Mouse (Mus musculus): Measurements from ENCODE around the gene Gm29797. TPM values are rescaled to one million over a fixed set of nuclear protein-coding genes. Genes with fewer than 3 reads are reported as not detected.
A peak's percentile ranks its signal among the peaks of the same experiment; 100 is the strongest.

The Gm29797 gene
- polyA plus RNA-seq, 1 experiment from 2014 or later = not detected

DNA sequence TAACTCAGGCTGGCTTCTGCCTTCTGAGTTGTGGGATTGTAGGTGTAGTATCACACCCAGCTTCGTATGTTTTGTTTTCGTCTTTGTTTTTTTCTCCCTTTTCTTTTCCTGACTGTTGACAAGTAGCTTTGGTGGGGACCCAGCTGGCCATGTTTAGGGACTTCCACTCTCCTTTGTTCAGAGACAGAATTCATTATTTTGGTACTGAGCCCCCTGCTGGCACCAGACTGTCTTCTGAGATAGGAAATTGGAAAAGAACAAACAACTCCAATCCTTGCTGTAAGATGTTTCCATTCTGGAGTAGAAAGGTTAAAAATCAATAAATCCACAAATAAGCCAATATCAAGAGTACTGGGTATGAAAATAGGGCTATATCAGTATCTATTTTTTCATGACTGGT, 19.6 kb downstream of the Gm29797 start:
- whole genome bisulfite sequencing = 54% methylated on average over 2 of the region's 2 CpGs
- Histone ChIP-seq H3K9me3 (no peaks in the 10 kb centered on the region), H3K27me3 (replicated peaks; ENCODE audit: low read depth, poor library complexity, severe bottlenecking) (peaks cover 60% of the 10 kb centered on the region), H3K4me1 (peaks cover 61% of the 10 kb centered on the region), H3K36me3 (replicated peaks) (no peaks in the 10 kb centered on the region), H3K27ac (replicated peaks) (peak overlapping the region; percentile 73; the same call in 1 of the 2 replicates), H3K4me3 (no peak overlapping the region)
- peak; percentile 53 for DNase-seq (ENCODE audit: low spot score)

DNA sequence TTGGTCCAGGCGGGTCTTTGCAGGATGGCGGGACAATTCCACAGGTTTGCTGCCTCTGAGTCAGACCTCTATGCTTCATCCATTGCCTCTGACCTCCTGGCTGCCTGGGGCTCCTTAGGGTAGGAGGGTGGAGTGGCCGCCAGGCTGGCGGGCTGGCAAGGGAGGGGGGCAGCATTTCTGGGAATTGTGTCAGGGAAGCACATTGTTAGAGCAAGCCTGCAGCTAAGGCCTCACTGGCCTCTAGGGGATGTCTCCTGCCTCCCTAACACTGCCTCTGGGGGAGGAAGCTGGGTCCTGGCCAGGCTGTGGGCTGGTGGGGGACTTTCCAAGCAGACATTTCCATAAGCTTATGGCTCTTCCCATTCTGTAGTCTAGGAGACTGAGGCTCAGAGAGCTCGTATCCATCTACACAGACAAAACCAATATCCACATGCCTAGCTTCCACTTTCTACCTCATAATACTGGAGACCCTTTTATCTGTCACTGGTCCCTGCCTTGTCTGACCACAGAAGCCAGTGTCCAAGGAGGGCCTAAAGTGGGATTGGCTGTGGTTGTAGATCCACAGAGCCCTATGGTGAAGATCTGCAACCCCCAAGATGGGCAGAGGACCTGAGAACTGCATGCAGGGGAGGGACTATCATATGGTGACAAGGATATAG, 20.4 kb downstream of the Gm29797 start:
- H3K27ac ChIP-seq (replicated peaks) = peak overlapping the region; percentile 35; the same call in 1 of the 2 replicates
- no peaks in the 10 kb centered on the region for H3K36me3 ChIP-seq (replicated peaks)
- 53% methylated on average over 5 of the region's 5 CpGs for WGBS
- no peaks in the 10 kb centered on the region for H3K9me3 ChIP-seq
- no peak overlapping the region for H3K4me3 ChIP-seq
- peaks cover 54% of the 10 kb centered on the region for H3K27me3 ChIP-seq (replicated peaks; ENCODE audit: low read depth, poor library complexity, severe bottlenecking)
- no peak for DNase-seq (ENCODE audit: low spot score)
- peaks cover 59% of the 10 kb centered on the region for H3K4me1 ChIP-seq

DNA sequence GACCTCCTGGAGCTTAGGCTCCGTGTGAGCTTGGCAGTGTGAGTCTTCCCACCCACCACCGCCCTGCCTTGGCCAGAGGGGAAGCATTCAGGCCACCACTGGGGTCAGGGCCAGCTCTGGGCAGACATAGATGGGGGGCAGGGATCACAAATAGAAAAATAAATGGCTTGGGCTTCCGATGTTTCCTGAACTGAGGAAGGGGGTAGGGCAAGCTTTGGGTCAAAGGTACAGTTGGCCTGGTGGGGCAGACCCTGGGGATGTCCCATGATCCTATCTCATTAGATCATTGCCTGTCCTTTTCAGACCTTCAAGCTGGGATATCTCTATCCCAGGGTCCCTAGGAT, 20.9 kb downstream of the Gm29797 start:
- Histone ChIP-seq H3K27ac (replicated peaks) (peak overlapping the region; percentile 35; the same call in 1 of the 2 replicates), H3K4me3 (no peak overlapping the region), H3K4me1 (peaks cover 59% of the 10 kb centered on the region), H3K27me3 (replicated peaks; ENCODE audit: low read depth, poor library complexity, severe bottlenecking) (peaks cover 49% of the 10 kb centered on the region), H3K9me3 (no peaks in the 10 kb centered on the region), H3K36me3 (replicated peaks) (no peaks in the 10 kb centered on the region)
- 53% methylated on average over 3 of the region's 3 CpGs for WGBS
- DNase-seq (ENCODE audit: low spot score) = no peak

DNA sequence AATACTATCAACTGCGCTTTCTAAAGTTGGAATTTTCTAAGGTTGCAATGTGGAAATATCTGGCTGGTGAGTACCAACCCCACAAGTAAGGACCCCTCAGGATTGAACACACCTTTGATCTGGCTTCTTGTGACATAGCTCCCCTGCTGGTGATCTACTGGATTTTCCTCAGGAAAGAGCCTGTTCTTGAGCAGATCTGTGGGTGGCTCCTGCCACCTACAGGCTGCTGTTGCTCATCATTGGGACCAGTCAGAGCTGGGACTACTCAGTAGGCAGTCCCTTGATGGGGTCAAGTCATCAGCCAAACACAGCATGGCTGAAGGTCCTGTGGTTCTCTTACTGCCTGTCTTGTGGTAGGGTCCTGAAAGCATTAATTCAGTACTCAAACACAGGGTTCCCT, 21.9 kb downstream of the Gm29797 start:
- DNase-seq (ENCODE audit: low spot score) = peak; percentile 80
- Histone ChIP-seq H3K27me3 (replicated peaks; ENCODE audit: low read depth, poor library complexity, severe bottlenecking) (peaks cover 38% of the 10 kb centered on the region), H3K36me3 (replicated peaks) (no peaks in the 10 kb centered on the region), H3K4me1 (peaks cover 51% of the 10 kb centered on the region), H3K4me3 (peak overlapping the region; percentile 18; the same call in 1 of the 2 replicates), H3K27ac (replicated peaks) (no peak overlapping the region), H3K9me3 (no peaks in the 10 kb centered on the region)
- WGBS = 38% methylated on average over 1 of the region's 1 CpGs

DNA sequence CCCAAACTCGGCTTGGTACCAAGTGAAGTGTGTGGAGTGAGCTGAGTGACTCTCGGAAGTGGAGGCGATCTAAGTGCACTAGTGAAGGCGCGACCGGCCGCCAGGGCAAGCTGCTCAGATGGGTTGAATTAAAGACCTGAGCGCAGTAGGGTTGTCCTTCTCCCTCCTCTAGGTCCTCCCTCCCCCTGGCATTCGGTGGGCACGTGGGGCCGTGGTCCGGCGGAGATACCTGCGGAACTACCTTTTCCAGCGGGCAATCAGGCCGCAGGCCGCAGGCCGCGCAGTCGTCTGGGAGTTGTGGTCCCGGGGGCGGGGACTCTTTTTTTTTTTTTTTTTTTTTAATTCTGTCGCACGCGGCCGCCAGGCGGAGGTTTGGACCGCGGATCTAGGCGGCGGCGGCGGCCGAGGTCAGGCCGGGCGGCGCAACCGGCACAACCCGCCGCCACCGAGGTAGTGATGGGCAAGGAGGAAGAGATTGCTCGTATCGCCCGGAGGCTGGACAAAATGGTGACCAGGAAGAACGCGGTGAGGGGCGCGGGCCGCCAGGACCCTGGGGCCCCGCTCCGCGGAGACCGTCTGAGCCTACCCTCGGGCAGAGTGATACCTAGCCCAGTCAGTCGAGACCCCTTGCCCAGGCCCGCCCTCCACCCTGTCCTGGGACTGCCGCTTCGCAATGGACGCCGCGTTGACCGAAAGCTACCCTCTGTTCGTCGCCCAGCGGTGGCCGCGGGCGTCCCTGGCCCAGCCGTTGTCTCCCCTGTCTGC, 23.3 kb downstream of the Gm29797 start, which contains the start of gene Tcea2:
Tcea2 (plus strand) TSS at position 360 of the 765 bp plus-strand sequence.
- WGBS = under 1% methylated on average over 69 of the region's 69 CpGs
- Histone ChIP-seq H3K4me1 (peaks cover 40% of the 10 kb centered on the region), H3K9me3 (no peaks in the 10 kb centered on the region), H3K4me3 (peak within 1 kb of the TSS; percentile 78), H3K36me3 (replicated peaks) (peaks cover 6% of the 10 kb centered on the region; the same call in 1 of the 2 replicates), H3K27ac (replicated peaks) (peak within 1 kb of the TSS; percentile 90), H3K27me3 (replicated peaks; ENCODE audit: low read depth, poor library complexity, severe bottlenecking) (peaks cover 26% of the 10 kb centered on the region)
- DNase-seq (ENCODE audit: low spot score) = peak; percentile 86

DNA sequence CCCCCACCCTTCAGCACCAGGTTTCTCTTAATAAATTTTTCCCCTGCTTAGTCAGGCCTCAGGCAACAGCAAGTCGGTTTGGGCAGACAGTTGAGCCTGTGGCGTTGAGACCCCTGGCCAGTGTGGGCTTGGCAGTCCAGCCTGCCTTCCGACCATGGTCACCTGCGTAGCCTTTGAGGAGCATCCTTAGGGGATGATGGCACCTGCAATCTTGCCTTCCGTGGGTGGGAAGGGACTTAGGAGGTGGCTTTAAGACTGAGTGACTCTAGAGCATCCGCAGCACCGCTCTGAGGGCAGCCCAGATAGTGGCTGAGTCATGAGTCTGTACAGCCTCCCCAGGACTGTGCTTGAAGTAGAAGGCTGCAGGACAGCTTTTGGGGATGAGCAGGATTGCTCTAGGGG, 23.9 kb downstream of the Gm29797 start:
- peaks cover 34% of the 10 kb centered on the region for H3K4me1 ChIP-seq
- no peaks in the 10 kb centered on the region for H3K9me3 ChIP-seq
- peak overlapping the region; percentile 78 for H3K4me3 ChIP-seq
- peaks cover 26% of the 10 kb centered on the region for H3K27me3 ChIP-seq (replicated peaks; ENCODE audit: low read depth, poor library complexity, severe bottlenecking)
- peak overlapping the region; percentile 90 for H3K27ac ChIP-seq (replicated peaks)
- DNase-seq (ENCODE audit: low spot score) = no peak
- 17% methylated on average over 7 of the region's 7 CpGs for WGBS
- peaks cover 12% of the 10 kb centered on the region for H3K36me3 ChIP-seq (replicated peaks)

DNA sequence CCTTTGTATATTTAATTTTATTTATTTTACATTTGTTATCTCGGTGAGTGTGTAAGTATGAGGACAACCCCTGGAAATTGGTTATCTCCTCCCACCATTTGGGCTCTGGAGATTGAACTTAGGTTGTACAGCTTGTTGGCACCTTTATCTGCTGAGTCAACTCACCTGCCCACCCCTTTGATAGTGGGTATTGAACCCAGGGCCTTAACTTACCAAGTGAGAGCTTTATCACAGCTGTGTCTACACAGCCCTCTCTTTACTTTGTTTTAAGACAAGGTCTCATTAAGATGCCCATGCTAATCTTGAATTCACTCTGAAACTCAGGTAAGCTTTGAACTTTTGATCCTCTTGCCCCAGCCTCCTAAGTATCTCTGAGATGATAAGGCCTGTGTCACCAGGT, 25.1 kb downstream of the Gm29797 start:
- Histone ChIP-seq H3K4me1 (peaks cover 25% of the 10 kb centered on the region), H3K36me3 (replicated peaks) (peaks cover 25% of the 10 kb centered on the region), H3K27ac (replicated peaks) (no peak overlapping the region), H3K9me3 (no peaks in the 10 kb centered on the region), H3K4me3 (no peak overlapping the region), H3K27me3 (replicated peaks; ENCODE audit: low read depth, poor library complexity, severe bottlenecking) (peaks cover 23% of the 10 kb centered on the region)
- 89% methylated on average over 1 of the region's 1 CpGs for WGBS
- DNase-seq (ENCODE audit: low spot score) = no peak

DNA sequence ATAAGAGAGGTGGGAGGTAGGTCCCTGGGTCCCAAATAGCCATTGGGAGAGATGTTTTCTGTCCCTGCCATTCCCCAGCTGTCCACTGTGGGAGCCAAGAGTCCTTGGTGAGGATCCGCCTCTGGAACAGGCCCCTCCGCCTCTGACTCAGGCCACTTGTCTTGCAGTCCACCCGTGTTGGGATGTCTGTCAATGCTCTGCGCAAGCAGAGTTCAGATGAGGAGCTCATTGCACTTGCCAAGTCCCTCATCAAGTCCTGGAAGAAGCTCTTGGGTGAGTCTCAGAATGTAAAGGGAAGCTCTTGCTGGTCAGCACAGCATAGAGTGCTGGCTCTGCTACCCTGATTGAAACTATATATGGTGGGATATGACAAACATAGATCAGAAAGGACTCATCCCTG, 26.5 kb downstream of the Gm29797 start:
- H3K9me3 ChIP-seq = no peaks in the 10 kb centered on the region
- H3K27ac ChIP-seq (replicated peaks) = no peak overlapping the region
- H3K27me3 ChIP-seq (replicated peaks; ENCODE audit: low read depth, poor library complexity, severe bottlenecking) = peaks cover 10% of the 10 kb centered on the region
- peaks cover 39% of the 10 kb centered on the region for H3K36me3 ChIP-seq (replicated peaks)
- WGBS = 62% methylated on average over 4 of the region's 4 CpGs
- H3K4me1 ChIP-seq = peaks cover 22% of the 10 kb centered on the region
- DNase-seq (ENCODE audit: low spot score) = no peak
- H3K4me3 ChIP-seq = no peak overlapping the region

DNA sequence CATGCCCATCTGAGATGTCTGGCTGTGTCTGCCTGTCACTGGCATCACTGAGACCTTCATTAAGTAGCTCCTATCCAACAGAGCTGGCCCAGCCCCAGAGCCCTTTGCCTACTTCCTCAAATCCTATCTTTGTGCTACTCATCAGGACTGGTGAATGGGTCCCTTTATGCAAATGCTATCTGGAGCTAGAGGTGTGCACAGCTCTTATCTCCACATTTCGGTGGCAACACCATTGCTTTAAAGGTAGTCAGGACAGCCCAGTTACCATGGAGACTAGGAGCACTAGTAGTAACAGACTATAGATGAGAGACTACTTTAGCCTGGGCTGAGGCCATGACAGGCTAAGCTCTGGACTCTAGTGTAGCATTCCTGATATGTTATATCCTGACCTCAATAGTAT, 27.9 kb downstream of the Gm29797 start:
- H3K27ac ChIP-seq (replicated peaks) = no peak overlapping the region
- peaks cover 52% of the 10 kb centered on the region for H3K36me3 ChIP-seq (replicated peaks)
- no peaks in the 10 kb centered on the region for H3K9me3 ChIP-seq
- 83% methylated on average over 1 of the region's 1 CpGs for WGBS
- peaks cover 10% of the 10 kb centered on the region for H3K27me3 ChIP-seq (replicated peaks; ENCODE audit: low read depth, poor library complexity, severe bottlenecking)
- peaks cover 17% of the 10 kb centered on the region for H3K4me1 ChIP-seq
- DNase-seq (ENCODE audit: low spot score) = no peak
- H3K4me3 ChIP-seq = no peak overlapping the region

DNA sequence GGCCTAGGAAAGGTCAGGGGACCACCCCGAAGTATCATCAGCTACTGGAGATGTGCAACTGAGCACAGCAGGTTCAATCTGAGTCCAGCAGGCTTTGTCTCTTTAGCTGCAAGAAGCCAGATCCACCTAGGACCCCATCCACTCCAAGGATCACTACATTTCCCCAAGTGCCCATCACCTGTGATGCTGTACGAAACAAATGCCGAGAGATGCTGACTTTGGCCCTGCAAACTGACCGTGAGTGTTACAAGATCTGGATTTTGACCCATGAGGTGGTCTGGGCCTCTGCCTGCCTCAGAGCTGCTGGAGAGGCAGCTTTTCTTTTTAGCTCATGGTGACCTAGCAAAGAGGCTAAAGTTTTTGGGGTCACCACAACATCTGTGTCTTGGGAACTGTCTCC, 28.9 kb downstream of the Gm29797 start:
- Histone ChIP-seq H3K9me3 (no peaks in the 10 kb centered on the region), H3K36me3 (replicated peaks) (peaks cover 62% of the 10 kb centered on the region), H3K27ac (replicated peaks) (no peak overlapping the region), H3K4me1 (peaks cover 10% of the 10 kb centered on the region), H3K4me3 (no peak overlapping the region), H3K27me3 (replicated peaks; ENCODE audit: low read depth, poor library complexity, severe bottlenecking) (peaks cover 9% of the 10 kb centered on the region)
- 90% methylated on average over 4 of the region's 4 CpGs for WGBS
- DNase-seq (ENCODE audit: low spot score) = no peak

DNA sequence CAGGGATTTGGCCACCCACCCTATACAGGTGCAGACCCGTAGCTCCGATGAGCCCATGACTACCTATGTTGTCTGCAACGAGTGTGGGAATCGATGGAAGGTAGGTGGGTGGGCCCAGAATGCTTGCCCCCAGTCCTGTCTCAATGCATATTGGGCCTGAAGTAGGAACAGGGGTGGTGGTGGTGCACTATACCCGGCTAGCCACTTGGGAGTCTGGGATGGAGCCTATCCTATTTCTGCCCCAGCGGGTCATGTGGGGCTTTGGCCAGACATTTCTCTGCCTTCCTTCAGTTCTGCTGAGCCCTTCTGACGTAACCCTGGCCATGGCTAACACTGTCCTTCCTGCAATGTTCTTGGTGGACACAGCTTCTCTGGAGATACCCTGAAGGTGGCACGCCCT, 30.8 kb downstream of the Gm29797 start:
- no peaks in the 10 kb centered on the region for H3K27me3 ChIP-seq (replicated peaks; ENCODE audit: low read depth, poor library complexity, severe bottlenecking)
- H3K4me3 ChIP-seq = no peak overlapping the region
- no peaks in the 10 kb centered on the region for H3K9me3 ChIP-seq
- H3K27ac ChIP-seq (replicated peaks) = no peak overlapping the region
- peaks cover 70% of the 10 kb centered on the region for H3K36me3 ChIP-seq (replicated peaks)
- no peak for DNase-seq (ENCODE audit: low spot score)
- peaks cover 14% of the 10 kb centered on the region for H3K4me1 ChIP-seq
- WGBS = 92% methylated on average over 8 of the region's 8 CpGs

DNA sequence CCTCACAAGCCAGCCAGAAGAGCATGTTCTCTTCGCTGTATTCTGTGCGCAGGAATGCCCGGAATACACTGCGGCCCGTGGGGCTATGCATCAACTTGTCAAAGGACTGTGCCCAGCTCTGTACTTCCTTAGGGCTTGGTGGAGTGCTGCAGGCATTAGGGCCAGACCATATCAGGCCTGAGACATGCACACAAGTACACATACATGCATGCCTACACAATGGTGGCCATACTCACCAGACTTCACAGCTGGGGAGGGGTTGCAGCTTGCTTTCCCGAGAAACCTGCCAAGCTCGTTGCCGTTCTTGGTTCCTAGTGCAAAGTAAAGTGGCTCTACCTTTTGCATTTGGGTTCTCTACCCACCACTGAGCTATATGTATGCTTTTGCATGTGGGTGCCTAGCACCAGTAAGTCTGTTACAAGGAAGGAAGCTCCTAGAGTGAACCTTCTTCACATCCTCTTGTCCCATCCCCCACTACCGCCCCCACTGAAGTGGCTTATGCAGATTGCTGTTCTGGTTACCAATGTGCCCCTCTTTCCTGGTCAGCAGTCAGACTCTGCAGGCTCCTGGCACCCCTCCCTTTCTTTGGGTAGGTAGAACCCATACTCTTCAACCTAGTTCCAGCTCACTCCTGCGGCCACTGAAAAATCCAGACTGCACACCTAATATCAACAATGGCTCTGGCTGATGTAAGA, 32.8 kb downstream of the Gm29797 start:
- 93% methylated on average over 10 of the region's 10 CpGs for WGBS
- Histone ChIP-seq H3K27me3 (replicated peaks; ENCODE audit: low read depth, poor library complexity, severe bottlenecking) (peaks cover 3% of the 10 kb centered on the region), H3K4me1 (peaks cover 32% of the 10 kb centered on the region), H3K27ac (replicated peaks) (no peak overlapping the region), H3K36me3 (replicated peaks) (peaks cover 67% of the 10 kb centered on the region), H3K9me3 (no peaks in the 10 kb centered on the region), H3K4me3 (no peak overlapping the region)
- no peak for DNase-seq (ENCODE audit: low spot score)
